Mouse (Mus musculus) layer of hippocampus, adult 2 months (tissue): ENCODE measurements at regions not wholly inside any gene's neighbourhood (a gene's known extent, or its start where the extent isn't known, plus 50 kb on each side); places are given as distances from the start of the nearest gene placed in this dataset.
A peak's percentile ranks its signal among the peaks of the same experiment; 100 is the strongest.

ENCODE experiments used
- DNase-seq, 2 experiments: peaks; one replicate each; pipeline ENCODE4 v3.0.0; 2022; ENCODE audit warnings: low spot score in 2 of 2
- H3K27ac ChIP-seq: fragments of 200-600 bp; 2 replicates; pipeline ENCODE4 v1.8.1; 2022
- H3K4me3 ChIP-seq: fragments of 200-600 bp; 2 replicates; pipeline ENCODE4 v1.8.1; 2022; ENCODE audit warnings: mild to moderate bottlenecking
- CTCF ChIP-seq: fragments of 200-600 bp; conservative IDR thresholded peaks from 2 replicates; pipeline ENCODE4 v1.8.1; 2022; ENCODE audit warnings: antibody characterized with exemption, mild to moderate bottlenecking, moderate library complexity

- Histone ChIP-seq H3K27ac (no peak overlapping the region), H3K4me3 (no peak overlapping the region)
- DNase-seq = no peak
- no peak for TF ChIP-seq CTCF
Observed at GRCm38 (mm10) chr7:35948794-35949193, 146.0 kb upstream of the Zfp507 start.

- no peak for DNase-seq
- no peak overlapping the region; the same call in 1 of the 2 replicates for H3K4me3 ChIP-seq
- no peak overlapping the region for H3K27ac ChIP-seq
- no peak for TF ChIP-seq CTCF
Observed at GRCm38 (mm10) chr7:35948389-35948788, 145.6 kb upstream of the Zfp507 start.

- Histone ChIP-seq H3K4me3 (no peak overlapping the region), H3K27ac (no peak overlapping the region)
- no peak for TF ChIP-seq CTCF
- DNase-seq = no peak
Observed at GRCm38 (mm10) chr7:35941086-35941485, 138.3 kb upstream of the Zfp507 start.

- Histone ChIP-seq H3K27ac (no peak overlapping the region), H3K4me3 (no peak overlapping the region)
- TF ChIP-seq CTCF = no peak
- DNase-seq = no peak
Observed at GRCm38 (mm10) chr7:35938123-35938869, 135.5 kb upstream of the Zfp507 start.

- TF ChIP-seq CTCF = no peak; the same call in 1 of the 2 replicates
- no peak for DNase-seq
- H3K27ac ChIP-seq = no peak overlapping the region
- no peak overlapping the region for H3K4me3 ChIP-seq
Observed at GRCm38 (mm10) chr7:35926749-35927148, 123.9 kb upstream of the Zfp507 start.

GRCm38 (mm10) chr7:35922582-35922981, 119.8 kb upstream of the Zfp507 start:
- H3K27ac ChIP-seq = no peak overlapping the region
- H3K4me3 ChIP-seq = no peak overlapping the region
- no peak for DNase-seq
- TF ChIP-seq CTCF = no peak

GRCm38 (mm10) chr7:35920884-35921283, 118.1 kb upstream of the Zfp507 start:
- Histone ChIP-seq H3K27ac (no peak overlapping the region), H3K4me3 (no peak overlapping the region)
- no peak for DNase-seq
- TF ChIP-seq CTCF = no peak

- no peak for DNase-seq
- no peak overlapping the region for H3K27ac ChIP-seq
- H3K4me3 ChIP-seq = no peak overlapping the region
- no peak for TF ChIP-seq CTCF
Observed at GRCm38 (mm10) chr7:35920194-35920609, 117.4 kb upstream of the Zfp507 start.

GRCm38 (mm10) chr7:35910109-35910706, 107.4 kb upstream of the Zfp507 start:
- Histone ChIP-seq H3K27ac (no peak overlapping the region), H3K4me3 (no peak overlapping the region)
- TF ChIP-seq CTCF = no peak
- no peak for DNase-seq

- DNase-seq = peak; percentile 18 to 75
- TF ChIP-seq CTCF = peak; percentile 98
- Histone ChIP-seq H3K4me3 (peak overlapping the region; percentile 24; the same call in 1 of the 2 replicates), H3K27ac (no peak overlapping the region)
Observed at GRCm38 (mm10) chr7:35901942-35902381, 99.2 kb upstream of the Zfp507 start.

GRCm38 (mm10) chr7:35898701-35899445, 96.1 kb upstream of the Zfp507 start:
- peak in 1 of 2 experiments; percentile 10 for DNase-seq
- no peak overlapping the region for H3K27ac ChIP-seq
- H3K4me3 ChIP-seq = no peak overlapping the region
- TF ChIP-seq CTCF = no peak

- no peak for TF ChIP-seq CTCF
- no peak for DNase-seq
- no peak overlapping the region for H3K27ac ChIP-seq
- H3K4me3 ChIP-seq = no peak overlapping the region
Observed at GRCm38 (mm10) chr7:35893292-35893691, 90.5 kb upstream of the Zfp507 start.

- DNase-seq = no peak
- H3K4me3 ChIP-seq = no peak overlapping the region
- TF ChIP-seq CTCF = no peak
- no peak overlapping the region for H3K27ac ChIP-seq
Observed at GRCm38 (mm10) chr7:35886051-35886450, 83.2 kb upstream of the Zfp507 start.
